Comparison of ENCODE assay signal across 8 mouse cellular contexts in the genomic region with DNA sequence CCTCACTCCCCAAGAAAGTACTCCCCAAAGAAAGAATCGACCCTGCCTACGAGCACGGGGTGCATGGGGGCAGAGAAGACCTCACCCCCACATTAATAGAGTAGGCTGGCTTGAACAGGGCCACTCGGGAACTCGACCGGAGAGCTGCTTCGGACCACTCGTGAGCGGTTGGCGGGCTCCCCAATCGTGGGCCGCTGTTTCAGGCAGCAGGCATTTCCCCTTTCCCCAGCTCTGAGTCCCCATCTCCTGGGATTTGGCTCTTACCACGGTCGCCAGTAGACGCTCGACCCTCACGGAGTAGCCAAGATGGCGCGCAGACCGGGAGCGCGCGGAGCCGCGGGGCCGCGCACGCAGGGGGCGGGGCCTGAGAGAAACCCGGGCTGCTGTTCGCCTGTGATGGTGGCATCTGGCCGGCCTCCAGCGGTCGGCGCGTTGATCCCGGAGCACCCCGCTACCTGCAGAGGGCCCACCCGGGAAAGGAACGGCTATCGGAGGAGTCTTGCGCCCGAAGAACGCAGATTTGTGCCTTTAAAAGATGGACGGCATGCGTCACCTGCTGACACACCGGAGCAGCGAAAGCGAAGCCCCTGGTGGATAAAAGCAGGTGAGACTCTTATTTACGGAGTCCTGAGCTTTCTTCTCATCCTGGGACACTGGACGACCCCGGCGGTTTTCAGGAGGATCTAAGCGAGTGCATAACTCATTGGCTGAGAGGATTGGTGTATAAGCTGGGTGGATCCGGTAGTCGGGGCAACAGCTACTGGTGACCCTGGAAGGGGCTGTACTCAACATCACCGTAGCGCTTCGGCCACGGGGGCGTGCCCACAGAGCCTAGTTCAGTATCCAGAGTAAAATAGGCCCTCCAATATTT. TPM values are rescaled to one million over a fixed set of nuclear protein-coding genes. Genes with fewer than 3 reads are reported as not detected.
DNase-seq lines count a peak whose midpoint lies in the region; ATAC-seq and TF ChIP-seq lines count a peak whose summit lies in the region.

Rpp25l (minus strand) TSS at position 338 of the 871 bp plus-strand sequence.

- H3K79me2 ChIP-seq in CH12.LX (replicated peaks; ENCODE audit: control insufficient read depth, extremely low read depth, insufficient read depth, poor library complexity, severe bottlenecking): peaks cover 7% of the 10 kb centered on the region; the same call in 1 of the 2 replicates

- WGBS in forebrain, embryonic 12.5 days: under 1% methylated on average over 61 of the region's 61 CpGs
- under 1% methylated on average over 61 of the region's 61 CpGs for WGBS in heart, embryonic 16.5 days
- WGBS in liver, postnatal 0 days (ENCODE audit: insufficient replicate concordance): 0% methylated on average over 61 of the region's 61 CpGs
- under 1% methylated on average over 61 of the region's 61 CpGs for WGBS in neural tube, embryonic 13.5 days

- dilution Hi-C loops in CH12.LX (cut with MboI; ENCODE audit: extremely low pct_ligation_motif_present, extremely low pct_unique_long_range_greater_than_20kb, low sequenced_read_pairs): no loop called here

- TF ChIP-seq CTCF in CH12.LX (conservative IDR thresholded peaks at IDR 0.05 in 1 of 2, IDR thresholded peaks at IDR 0.05 in 1 of 2; ENCODE audit: low read depth in 2 of 2, low read length in 2 of 2): peak in 1 of 2 experiments; percentile 16; a peak in 1 of 4 replicates
- TF ChIP-seq CTCF in liver, postnatal 0 days (IDR thresholded peaks at IDR 0.05; ENCODE audit: low read depth): peak; percentile 34

- no peak within 1 kb of the TSS for H3K27ac ChIP-seq in CH12.LX (ENCODE audit: insufficient read depth, low read depth)
- peak within 1 kb of the TSS; percentile 62 for H3K27ac ChIP-seq in forebrain, embryonic 12.5 days
- H3K27ac ChIP-seq in heart, embryonic 16.5 days (ENCODE audit: low read length): peak within 1 kb of the TSS; percentile 75
- H3K27ac ChIP-seq in liver, postnatal 0 days (ENCODE audit: low read depth): peak within 1 kb of the TSS; percentile 61
- peak within 1 kb of the TSS; percentile 80 for H3K27ac ChIP-seq in neural tube, embryonic 13.5 days (replicated peaks)

- peak within 1 kb of the TSS; percentile 95 for H3K9ac ChIP-seq in CH12.LX (ENCODE audit: insufficient read depth, low read depth)
- H3K9ac ChIP-seq in forebrain, embryonic 12.5 days: peak within 1 kb of the TSS; percentile 95
- H3K9ac ChIP-seq in heart, embryonic 16.5 days (ENCODE audit: low read length): peak within 1 kb of the TSS; percentile 98
- peak within 1 kb of the TSS; percentile 83 for H3K9ac ChIP-seq in liver, postnatal 0 days (replicated peaks)
- peak within 1 kb of the TSS; percentile 90 for H3K9ac ChIP-seq in neural tube, embryonic 13.5 days

- H3K9me3 ChIP-seq in CH12.LX (replicated peaks; ENCODE audit: low read length): no peaks in the 10 kb centered on the region
- H3K9me3 ChIP-seq in forebrain, embryonic 12.5 days: no peaks in the 10 kb centered on the region
- H3K9me3 ChIP-seq in heart, embryonic 16.5 days (replicated peaks; ENCODE audit: control insufficient read depth, low read length): no peaks in the 10 kb centered on the region
- H3K9me3 ChIP-seq in liver, postnatal 0 days (ENCODE audit: low read length): no peaks in the 10 kb centered on the region
- H3K9me3 ChIP-seq in neural tube, embryonic 13.5 days: no peaks in the 10 kb centered on the region

- peak; percentile 88 for TF ChIP-seq POLR2A in CH12.LX (IDR thresholded peaks at IDR 0.05; ENCODE audit: low read depth, low read length)

- in situ Hi-C loops in CH12.LX (cut with MboI; ENCODE audit: low pct_ligation_motif_present, low pct_unique_long_range_greater_than_20kb, low sequenced_read_pairs): no loop called here

- peak within 1 kb of the TSS; percentile 68 to 84 (median 84) for H3K4me3 ChIP-seq in CH12.LX (replicated peaks in 1 of 3; ENCODE audit: low read depth in 2 of 3, low read length in 2 of 3, poor library complexity in 1 of 3)
- H3K4me3 ChIP-seq in forebrain, embryonic 12.5 days (replicated peaks): peak within 1 kb of the TSS; percentile 82
- H3K4me3 ChIP-seq in heart, embryonic 16.5 days (ENCODE audit: low read length): peak within 1 kb of the TSS; percentile 88
- H3K4me3 ChIP-seq in liver, postnatal 0 days (ENCODE audit: low read depth, low read length): peak within 1 kb of the TSS; percentile 74
- peak within 1 kb of the TSS; percentile 77 for H3K4me3 ChIP-seq in neural tube, embryonic 13.5 days

- H3K4me2 ChIP-seq in CH12.LX (ENCODE audit: insufficient read depth, low read depth, poor library complexity, severe bottlenecking): peak within 1 kb of the TSS; percentile 89
- H3K4me2 ChIP-seq in forebrain, embryonic 12.5 days: peak within 1 kb of the TSS; percentile 91
- peak within 1 kb of the TSS; percentile 81 for H3K4me2 ChIP-seq in heart, embryonic 16.5 days (ENCODE audit: low read depth, low read length)
- peak within 1 kb of the TSS; percentile 96 for H3K4me2 ChIP-seq in liver, postnatal 0 days (ENCODE audit: low read depth, low read length)
- H3K4me2 ChIP-seq in neural tube, embryonic 13.5 days: peak within 1 kb of the TSS; percentile 94

- peak; percentile 67 for DNase-seq in CH12.LX (ENCODE audit: extremely low read depth)
- peak; percentile 81 for DNase-seq in c-Kit-positive CD71-positive TER-119-negative erythroid progenitor cells, embryonic 14.5 days (ENCODE audit: low read depth)
- peak; percentile 82 to 95 for DNase-seq in kidney, postnatal 36 days
- peak; percentile 93 for DNase-seq in liver, postnatal 0 days
- peak; percentile 92 for DNase-seq in testis, postnatal 10 days (ENCODE audit: low spot score)

- peaks cover 30 to 59% of the 10 kb centered on the region in 2 experiments for H3K36me3 ChIP-seq in CH12.LX (replicated peaks in 1 of 2; ENCODE audit: control insufficient read depth in 1 of 2, insufficient read depth in 1 of 2, low read length in 1 of 2)
- H3K36me3 ChIP-seq in forebrain, embryonic 12.5 days (replicated peaks): peaks cover 35% of the 10 kb centered on the region
- peaks cover 4% of the 10 kb centered on the region; the same call in 1 of the 2 replicates for H3K36me3 ChIP-seq in heart, embryonic 16.5 days (ENCODE audit: control insufficient read depth, insufficient read depth)
- H3K36me3 ChIP-seq in liver, postnatal 0 days (replicated peaks; ENCODE audit: insufficient read depth, low read length): peaks cover 17% of the 10 kb centered on the region
- H3K36me3 ChIP-seq in neural tube, embryonic 13.5 days: peaks cover 37% of the 10 kb centered on the region

- no peak for TF ChIP-seq EP300 in CH12.LX (IDR thresholded peaks at IDR 0.05; ENCODE audit: low read length)
- TF ChIP-seq EP300 in liver, postnatal 0 days (IDR thresholded peaks at IDR 0.05; ENCODE audit: low read depth): no peak

- H3K27me3 ChIP-seq in CH12.LX (replicated peaks): no peaks in the 10 kb centered on the region
- H3K27me3 ChIP-seq in forebrain, embryonic 12.5 days: no peaks in the 10 kb centered on the region
- H3K27me3 ChIP-seq in heart, embryonic 16.5 days (ENCODE audit: control insufficient read depth, insufficient read depth, low read length): no peaks in the 10 kb centered on the region
- H3K27me3 ChIP-seq in liver, postnatal 0 days (ENCODE audit: insufficient read depth, low read length): no peaks in the 10 kb centered on the region
- H3K27me3 ChIP-seq in neural tube, embryonic 13.5 days: no peaks in the 10 kb centered on the region

- no peak for TF ChIP-seq RAD21 in CH12.LX (IDR thresholded peaks at IDR 0.05; ENCODE audit: low read depth, low read length)

- H3K4me1 ChIP-seq in CH12.LX (ENCODE audit: control insufficient read depth in 1 of 2, insufficient read depth in 2 of 2): peaks cover 8 to 22% of the 10 kb centered on the region in 2 experiments
- H3K4me1 ChIP-seq in forebrain, embryonic 12.5 days: peaks cover 33% of the 10 kb centered on the region
- H3K4me1 ChIP-seq in heart, embryonic 16.5 days (ENCODE audit: control insufficient read depth, insufficient read depth, low read length): peaks cover 19% of the 10 kb centered on the region
- H3K4me1 ChIP-seq in liver, postnatal 0 days (ENCODE audit: insufficient read depth): peaks cover 15% of the 10 kb centered on the region
- H3K4me1 ChIP-seq in neural tube, embryonic 13.5 days (replicated peaks): peaks cover 50% of the 10 kb centered on the region

- peak; percentile 81 for ATAC-seq in forebrain, embryonic 12.5 days (ENCODE audit: low FRiP score)
- peak; percentile 75 for ATAC-seq in heart, embryonic 16.5 days (replicated peaks; ENCODE audit: extremely low read depth, insufficient read depth, low FRiP score)
- peak; percentile 88 for ATAC-seq in liver, postnatal 0 days
- peak; percentile 48 for ATAC-seq in neural tube, embryonic 13.5 days (ENCODE audit: low read depth)

TF ChIP-seq in CH12.LX, 34 proteins besides CTCF, POLR2A, EP300 and RAD21:
- TF ChIP-seq SMC3 (IDR thresholded peaks at IDR 0.05; ENCODE audit: low read depth, low read length) (no peak; the same call in 1 of the 2 replicates), HCFC1 (IDR thresholded peaks at IDR 0.05; ENCODE audit: low read depth, low read length) (peak; percentile 39), POLR2AphosphoS2 (IDR thresholded peaks at IDR 0.05; ENCODE audit: low read depth, low read length) (peak; percentile 56; the same call in 1 of the 2 replicates), JUND (conservative IDR thresholded peaks at IDR 0.05; ENCODE audit: low read depth, low read length) (no peak), NELFE (IDR thresholded peaks at IDR 0.05; ENCODE audit: low read depth, low read length) (peak; percentile 82), MEF2A (IDR thresholded peaks at IDR 0.05; ENCODE audit: borderline replicate concordance, low read depth, low read length) (no peak), SIN3A (IDR thresholded peaks at IDR 0.05; ENCODE audit: low read length) (0 out of 2 replicates have a peak, but pooled peaks have one; percentile 28), TCF12 (IDR thresholded peaks at IDR 0.05; ENCODE audit: low read depth, low read length) (peak; percentile 83), NRF1 (IDR thresholded peaks at IDR 0.05; ENCODE audit: low read depth, low read length) (peak; percentile 55), ZMIZ1 (IDR thresholded peaks at IDR 0.05; ENCODE audit: low read depth, low read length) (peak; percentile 59; the same call in 1 of the 2 replicates), ZC3H11A (IDR thresholded peaks at IDR 0.05; ENCODE audit: low read depth, low read length) (no peak), GABPA (IDR thresholded peaks at IDR 0.05; ENCODE audit: insufficient replicate concordance, low read depth, low read length) (no peak), MXI1 (IDR thresholded peaks at IDR 0.05; ENCODE audit: low read depth, low read length) (peak; percentile 29)
TF ChIP-seq in CH12.LX: peak in this region for 8.

RNA-seq across cellular contexts. Expression of gene Rpp25l, which starts in this region (rescaled TPM):
- total RNA-seq in CH12.LX (2012; rRNA removed) (65.3 and 84.1 TPM in 2 replicates), CH12.LX (2014; rRNA removed) (62.8 and 72.8 TPM in 2 replicates)
- 48.1 and 48.5 TPM in 2 replicates for polyA plus RNA-seq in CH12.LX (2012; ENCODE audit: insufficient read length, low read depth)
- 77.0 and 79.1 TPM in 2 replicates for polyA plus RNA-seq in forebrain, embryonic 12.5 days (2016; fragmentation: Nextera tagmentation; extraction: Ambion mirVana)
- polyA plus RNA-seq in heart, embryonic 16.5 days (2015; fragmentation: Nextera tagmentation; extraction: Ambion mirVana): 46.1 and 48.4 TPM in 2 replicates
- 30.9 and 31.7 TPM in 2 replicates for polyA plus RNA-seq in liver, postnatal 0 days (2015; fragmentation: Nextera tagmentation; extraction: Ambion mirVana)
- 62.6 and 63.4 TPM in 2 replicates for polyA plus RNA-seq in neural tube, embryonic 13.5 days (2015; fragmentation: Nextera tagmentation; extraction: Ambion mirVana)
